Mouse (Mus musculus): ENCODE data around the gene Pard6a.

Gene Pard6a

DNA sequence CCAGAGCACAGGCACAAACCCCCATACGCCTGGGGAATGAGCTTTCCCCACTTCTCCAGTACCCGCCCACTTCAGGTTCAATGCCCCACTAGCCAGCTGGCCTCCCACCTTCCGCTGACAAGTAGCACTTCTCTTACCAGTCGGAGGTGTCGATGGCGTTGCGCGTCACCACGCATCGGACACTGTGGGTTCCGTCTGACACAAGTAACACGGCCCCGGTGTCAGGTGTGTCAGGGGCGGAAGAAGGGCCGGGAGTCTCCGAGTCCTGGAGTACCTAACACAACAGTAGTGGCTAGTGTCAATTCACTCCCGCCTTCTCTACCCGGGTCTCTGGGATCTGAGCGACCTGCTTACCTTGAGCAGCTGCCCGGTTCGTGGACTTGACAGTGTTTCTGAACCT, 382 bp upstream of the Pard6a start:
- ATAC-seq (ENCODE audit: low TSS enrichment), result peak; percentile 31

GRCm38 (mm10) chr8:105702001-105702401, 1.1 kb downstream of the Pard6a start:
- ATAC-seq (ENCODE audit: low TSS enrichment), result peak; percentile 19

- no peak for ATAC-seq (ENCODE audit: low TSS enrichment)
Measured at GRCm38 (mm10) chr8:105702731-105703415, 1.9 kb downstream of the Pard6a start.

DNA sequence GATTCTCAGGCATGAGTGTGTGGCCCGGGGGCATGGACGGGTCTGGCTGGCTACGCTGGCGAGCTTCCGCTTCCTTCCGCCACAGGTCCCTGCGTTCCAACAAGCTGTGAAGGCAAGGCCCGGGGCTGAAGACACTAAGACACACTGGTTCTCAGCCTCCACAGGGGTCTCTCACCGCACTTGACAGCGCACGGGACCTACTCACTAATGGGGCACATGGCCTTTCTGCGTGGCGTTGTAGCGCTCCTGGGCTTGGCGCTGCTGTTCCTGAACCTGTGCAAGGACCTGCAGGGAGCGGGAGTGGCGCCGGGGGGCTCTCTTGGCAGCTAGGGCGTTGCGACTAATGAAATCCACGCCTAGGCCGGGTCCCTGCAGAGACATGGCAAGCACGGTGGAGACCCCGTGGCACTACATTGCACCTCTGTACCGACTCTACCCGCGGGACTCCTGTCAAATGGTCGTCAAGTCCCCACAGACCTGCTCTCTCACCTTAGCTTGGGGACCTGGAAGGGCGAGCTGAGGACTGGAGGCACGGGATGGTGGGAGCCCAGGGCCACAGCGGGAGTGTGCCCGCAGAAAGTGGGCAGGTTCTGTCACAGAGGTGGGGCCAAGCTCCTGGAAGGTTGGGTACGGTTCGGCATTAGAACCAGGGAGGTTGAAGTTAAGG, 3.3 kb downstream of the Pard6a start:
- ATAC-seq (ENCODE audit: low TSS enrichment), result no peak

DNA sequence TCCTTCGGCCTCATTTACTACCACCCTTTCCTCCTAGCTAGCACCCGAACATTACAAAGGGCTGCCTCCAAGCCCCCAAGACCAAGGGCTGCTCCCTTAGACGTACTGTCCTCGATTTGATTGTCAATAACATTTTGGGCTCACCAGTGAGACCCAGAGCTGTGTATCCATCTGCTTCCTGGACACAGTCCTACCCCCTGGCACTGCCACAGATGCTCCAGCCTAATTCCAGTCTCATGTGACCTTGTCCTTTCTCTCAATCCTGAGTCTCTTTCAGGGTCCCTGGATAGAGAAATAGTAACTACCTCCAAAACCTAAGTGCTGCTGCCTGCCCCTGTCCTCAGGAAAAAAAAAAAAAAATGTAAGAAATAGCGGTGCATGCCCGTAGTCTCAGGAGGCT, 4.0 kb downstream of the Pard6a start:
- no peak for ATAC-seq (ENCODE audit: low TSS enrichment)

GRCm38 (mm10) chr8:105706426-105706825, 5.5 kb downstream of the Pard6a start:
- no peak for ATAC-seq (ENCODE audit: low TSS enrichment)

GRCm38 (mm10) chr8:105707498-105708403, 6.8 kb downstream of the Pard6a start, which contains the start of the genes 4933405L10Rik and Enkd1:
Gene 4933405L10Rik, plus strand, starts transcription at chr8:105707655.
Gene Enkd1, minus strand, starts transcription at chr8:105708210.
- peak; percentile 83 for ATAC-seq (ENCODE audit: low TSS enrichment)

DNA sequence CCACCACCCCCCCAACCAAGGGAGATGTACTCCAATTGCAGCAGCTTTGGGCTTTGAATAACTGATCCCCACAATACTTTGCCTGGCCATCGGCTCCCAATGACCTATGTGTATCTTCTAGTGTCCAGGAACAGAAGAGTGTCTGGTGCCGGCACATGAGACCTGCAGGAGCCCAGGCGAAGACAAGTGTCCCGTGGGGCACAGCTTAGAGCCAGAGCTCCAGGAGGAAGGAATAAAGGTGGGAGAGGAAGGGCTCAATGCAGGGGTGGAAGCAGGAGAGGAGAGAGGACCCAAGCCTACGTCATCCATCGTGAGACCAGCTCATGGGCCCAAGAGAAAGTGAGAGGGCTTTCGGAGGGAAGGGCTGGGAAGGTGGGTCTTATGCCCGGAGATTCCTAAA, 7.7 kb downstream of the Pard6a start:
- no peak for ATAC-seq (ENCODE audit: low TSS enrichment)

GRCm38 (mm10) chr8:105709317-105709716, 8.4 kb downstream of the Pard6a start:
- ATAC-seq (ENCODE audit: low TSS enrichment), result no peak

- ATAC-seq (ENCODE audit: low TSS enrichment), result no peak
Measured at GRCm38 (mm10) chr8:105712286-105712685, 11.3 kb downstream of the Pard6a start.

- peak; percentile 76 for ATAC-seq (ENCODE audit: low TSS enrichment)
Measured at GRCm38 (mm10) chr8:105714139-105714538, 13.2 kb downstream of the Pard6a start.

DNA sequence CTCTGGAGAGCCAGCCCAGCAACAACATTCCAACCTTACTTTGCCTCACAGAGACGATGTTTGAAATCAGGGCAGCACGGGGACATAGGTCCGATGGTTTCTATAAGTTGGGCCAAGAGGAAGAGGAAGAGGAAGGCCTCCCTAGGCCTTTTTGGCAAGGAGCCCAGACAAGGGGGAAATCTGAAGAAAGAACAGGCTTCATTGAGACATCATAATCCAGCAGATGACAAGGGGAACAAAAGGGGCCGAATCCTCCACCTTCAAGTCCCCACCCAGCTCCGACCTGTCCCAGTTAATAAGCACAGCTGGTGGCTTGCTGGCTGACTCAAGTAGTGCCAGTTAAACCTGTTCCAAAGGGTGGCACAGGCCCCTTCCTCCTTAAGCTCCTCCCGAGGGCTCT, 14.1 kb downstream of the Pard6a start:
- no peak for ATAC-seq (ENCODE audit: low TSS enrichment)

DNA sequence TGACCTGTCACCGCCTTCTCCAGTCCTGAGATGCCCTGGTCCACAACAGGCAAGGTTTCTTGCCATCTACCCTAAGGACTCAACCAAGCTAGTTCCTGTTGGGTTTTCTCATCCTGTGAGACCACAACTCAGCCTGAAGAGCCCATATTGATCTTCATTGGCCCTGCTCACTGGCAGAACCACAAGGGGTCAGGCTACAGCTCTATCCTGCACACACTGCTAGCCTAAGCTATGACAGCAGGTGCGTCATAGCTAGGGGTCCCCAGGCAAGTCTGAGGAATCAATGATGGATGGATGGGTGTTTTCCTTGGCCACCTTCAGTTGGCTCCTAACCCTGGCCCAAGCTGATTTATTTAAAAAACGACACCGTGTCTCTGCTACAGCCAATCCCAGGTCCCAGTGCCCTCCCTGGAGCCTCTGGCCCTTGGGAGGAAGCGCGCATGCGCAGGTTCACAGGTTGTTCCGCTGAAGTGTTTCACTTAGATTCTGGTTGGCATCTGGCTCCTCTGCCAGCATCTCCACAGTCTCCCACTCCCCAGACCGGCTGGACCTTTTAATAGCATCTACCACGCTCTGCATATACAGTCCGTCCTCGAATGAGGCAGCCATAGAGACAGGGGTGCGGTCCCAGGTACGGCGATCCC, 15.5 kb downstream of the Pard6a start:
- ATAC-seq (ENCODE audit: low TSS enrichment), result no peak

DNA sequence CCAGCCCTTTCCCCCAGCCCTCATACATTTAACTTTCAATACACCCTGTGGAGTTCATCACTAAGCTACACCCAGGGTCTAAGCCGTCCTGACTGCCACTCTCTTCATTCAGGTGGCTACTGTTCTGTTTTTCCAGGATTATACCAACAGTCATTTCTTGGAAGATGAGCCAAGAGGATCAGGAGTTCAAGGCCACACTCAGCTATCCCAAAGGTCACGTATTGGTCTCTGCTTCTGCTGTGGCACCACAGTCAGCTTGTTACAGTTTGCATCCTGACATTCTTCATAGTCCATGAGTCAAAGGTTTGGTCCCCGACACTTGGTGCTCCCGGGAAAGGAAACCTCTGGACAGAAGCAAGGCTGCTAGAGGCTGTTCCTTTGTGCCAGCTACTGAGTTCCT, 18.7 kb downstream of the Pard6a start:
- ATAC-seq (ENCODE audit: low TSS enrichment), result no peak

DNA sequence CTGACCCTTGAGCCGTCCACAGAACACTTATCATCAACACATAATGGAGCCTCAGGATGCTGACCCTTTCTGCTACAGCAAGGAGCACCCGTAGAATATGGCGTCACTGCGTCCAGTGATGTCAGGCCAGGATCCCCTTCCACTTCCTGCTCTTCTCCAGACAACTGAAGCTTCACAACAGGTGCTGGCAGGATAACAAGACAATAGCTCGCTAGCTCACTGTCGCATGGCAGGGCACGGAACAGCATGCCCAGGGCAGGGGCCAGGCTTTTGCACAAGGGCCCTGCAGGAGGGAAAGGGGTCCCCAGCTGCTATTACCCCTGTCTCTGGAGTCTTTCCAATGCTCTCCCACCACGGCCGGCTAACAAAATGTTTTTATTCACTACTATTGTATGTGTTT, 21.9 kb downstream of the Pard6a start:
- no peak for ATAC-seq (ENCODE audit: low TSS enrichment)

- no peak for ATAC-seq (ENCODE audit: low TSS enrichment)
Measured at GRCm38 (mm10) chr8:105725726-105726125, 24.8 kb downstream of the Pard6a start.

GRCm38 (mm10) chr8:105727397-105728124, 26.6 kb downstream of the Pard6a start:
- no peak for ATAC-seq (ENCODE audit: low TSS enrichment)

DNA sequence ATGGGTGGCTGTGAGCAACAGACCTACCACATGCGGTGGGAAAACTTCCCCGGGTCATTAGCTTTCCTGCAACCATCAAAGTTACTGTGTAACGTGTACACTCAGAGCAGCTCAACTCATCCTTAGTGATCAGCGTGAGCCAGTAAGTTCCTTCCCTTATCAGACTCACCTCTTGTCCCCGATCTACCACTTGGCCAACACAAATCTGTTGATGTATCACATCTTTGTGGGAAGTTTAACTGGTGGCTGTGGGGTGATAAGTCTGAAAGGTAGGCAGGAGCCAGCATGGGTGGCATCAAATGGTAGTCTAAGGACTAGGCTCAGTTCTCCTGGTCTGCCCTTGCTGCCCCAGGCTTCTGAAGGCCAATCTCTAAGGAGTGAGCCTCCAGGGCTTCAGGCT, 31.2 kb downstream of the Pard6a start:
- no peak for ATAC-seq (ENCODE audit: low TSS enrichment)

DNA sequence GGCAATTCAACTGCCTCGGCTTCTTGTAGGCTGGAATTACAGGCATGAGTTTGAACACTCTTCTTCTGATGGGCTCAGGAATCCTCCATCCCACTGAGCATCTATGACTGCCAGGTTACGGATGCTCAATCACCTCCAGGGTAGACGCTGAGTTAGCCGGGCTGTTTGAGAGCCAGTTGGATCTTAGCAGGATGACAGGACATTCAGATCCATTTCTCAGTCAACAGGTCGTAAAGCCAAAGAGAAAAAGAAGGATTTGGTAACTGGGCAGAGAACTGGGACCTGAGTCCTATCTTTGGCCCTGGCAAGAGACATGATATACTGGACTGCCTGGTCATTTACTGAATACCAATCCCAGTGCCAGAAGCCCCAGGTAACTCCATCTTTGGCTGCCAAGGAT, 38.3 kb downstream of the Pard6a start:
- no peak for ATAC-seq (ENCODE audit: low TSS enrichment)

GRCm38 (mm10) chr8:105743301-105743700, 42.4 kb downstream of the Pard6a start:
- no peak for ATAC-seq (ENCODE audit: low TSS enrichment)

GRCm38 (mm10) chr8:105750606-105751005, 49.7 kb downstream of the Pard6a start:
- ATAC-seq (ENCODE audit: low TSS enrichment), result no peak
